In genomic region chr15:5134179-5134578, GRCm38 (mm10) we compare ENCODE assay signal across 30 mouse cellular contexts. TPM values are rescaled to one million over a fixed set of nuclear protein-coding genes. Genes with fewer than 3 reads are reported as not detected.
DNase-seq lines count a peak whose midpoint lies in the region; ATAC-seq and TF ChIP-seq lines count a peak whose summit lies in the region.
"Had no signal": no experiment of that assay in that cellular context is flagged by ENCODE, and none has a peak within 500 bp of the region (broad histone marks: within the 10 kb centered on the region; RNA-seq: fewer than 3 reads in every experiment).

No protein-coding gene starts in this region.

- H3K27ac ChIP-seq in heart, adult 2 months: no peak overlapping the region
- H3K27ac ChIP-seq in liver, embryonic 12.5 days: peak overlapping the region; percentile 30; the same call in 1 of the 2 replicates
- H3K27ac ChIP-seq in liver, embryonic 11.5 days (ENCODE audit: low read depth, low read length): no peak overlapping the region
- H3K27ac ChIP-seq in ES-E14 (ENCODE audit: insufficient read depth, low read depth, low read length, poor library complexity, severe bottlenecking): no peak overlapping the region
- no peak overlapping the region for H3K27ac ChIP-seq in liver, postnatal 0 days (ENCODE audit: low read depth)
- H3K27ac ChIP-seq: embryonic facial prominence, embryonic 10.5 days; embryonic facial prominence, embryonic 13.5 days; forebrain, embryonic 12.5 days; forebrain, embryonic 15.5 days; heart, embryonic 15.5 days; hindbrain, embryonic 10.5 days; hindbrain, embryonic 15.5 days had no signal

- peak; percentile 22 for DNase-seq in heart, adult 11 months
- no peak for DNase-seq in heart, adult 2 months
- DNase-seq in liver, embryonic 11.5 days (ENCODE audit: low spot score): no peak
- no peak for DNase-seq in ES-E14 (ENCODE audit: low read depth, low spot score)
- DNase-seq in liver, postnatal 0 days: no peak
- DNase-seq in layer of hippocampus, adult 9-11 months: no peak
- DNase-seq in left cerebral cortex, adult 9 months (ENCODE audit: low spot score in 2 of 2): no peak
- DNase-seq: adrenal gland, adult 8-10 months; adrenal gland, postnatal 25 days; cerebellum, adult 11-12 months; cerebellum, adult 8-10 months; cerebellum, postnatal 10 days; cerebellum, postnatal 36 days; embryo, embryonic 11 days; gastrocnemius, postnatal 10 days; gastrocnemius, postnatal 36 days; heart, adult 18-20 months; heart, postnatal 10 days; heart, postnatal 36 days had no signal

- no peak for TF ChIP-seq CTCF in heart, adult 2 months (IDR thresholded peaks at IDR 0.05)
- TF ChIP-seq CTCF in liver, postnatal 0 days (IDR thresholded peaks at IDR 0.05; ENCODE audit: low read depth): no peak

- no peak overlapping the region for H3K4me2 ChIP-seq in liver, embryonic 12.5 days
- no peak overlapping the region for H3K4me2 ChIP-seq in liver, embryonic 11.5 days
- H3K4me2 ChIP-seq in liver, postnatal 0 days (ENCODE audit: low read depth, low read length): 0 out of 2 replicates have a peak overlapping the region, but pooled peaks have one; percentile 4
- H3K4me2 ChIP-seq: embryonic facial prominence, embryonic 13.5 days; forebrain, embryonic 12.5 days; forebrain, embryonic 15.5 days; heart, embryonic 12.5 days; heart, embryonic 15.5 days; hindbrain, embryonic 15.5 days had no signal

- TF ChIP-seq POLR2A in heart, adult 2 months (IDR thresholded peaks at IDR 0.05; ENCODE audit: insufficient read depth, low read depth, low read length): no peak

- H3K36me3 ChIP-seq in heart, adult 2 months (ENCODE audit: control insufficient read depth, insufficient read depth, low read length): no peaks in the 10 kb centered on the region
- H3K36me3 ChIP-seq in liver, embryonic 12.5 days: no peaks in the 10 kb centered on the region
- no peaks in the 10 kb centered on the region for H3K36me3 ChIP-seq in liver, embryonic 11.5 days (ENCODE audit: control insufficient read depth, insufficient read depth, low read length)
- no peaks in the 10 kb centered on the region for H3K36me3 ChIP-seq in ES-E14 (ENCODE audit: control insufficient read depth, insufficient read depth, low read length, poor library complexity, severe bottlenecking)
- H3K36me3 ChIP-seq in liver, postnatal 0 days (replicated peaks; ENCODE audit: insufficient read depth, low read length): no peaks in the 10 kb centered on the region
- H3K36me3 ChIP-seq: embryonic facial prominence, embryonic 10.5 days; embryonic facial prominence, embryonic 13.5 days; forebrain, embryonic 12.5 days; forebrain, embryonic 15.5 days; heart, embryonic 12.5 days; heart, embryonic 15.5 days; hindbrain, embryonic 10.5 days; hindbrain, embryonic 15.5 days had no signal

- ATAC-seq in liver, embryonic 12.5 days: no peak
- no peak for ATAC-seq in liver, embryonic 11.5 days (replicated peaks; ENCODE audit: low FRiP score)
- peak; percentile 61 for ATAC-seq in liver, postnatal 0 days
- ATAC-seq: activated CD4-positive, CD25-positive, alpha-beta regulatory T cell, adult 4 months; forebrain, embryonic 15.5 days had no signal

- TF ChIP-seq EP300 in heart, adult 2 months (IDR thresholded peaks at IDR 0.05; ENCODE audit: insufficient read depth, low read depth, low read length): no peak
- no peak for TF ChIP-seq EP300 in liver, postnatal 0 days (IDR thresholded peaks at IDR 0.05; ENCODE audit: low read depth)

- no peaks in the 10 kb centered on the region for H3K79me2 ChIP-seq in heart, adult 2 months (replicated peaks; ENCODE audit: control insufficient read depth, insufficient read depth, low read length)

- 93% methylated on average over 3 of the region's 3 CpGs for WGBS in heart, adult 2 months
- WGBS in liver, embryonic 12.5 days (ENCODE audit: insufficient replicate concordance): 75% methylated on average over 3 of the region's 3 CpGs
- 72% methylated on average over 3 of the region's 3 CpGs for WGBS in liver, embryonic 11.5 days
- WGBS in liver, postnatal 0 days (ENCODE audit: insufficient replicate concordance): 69% methylated on average over 3 of the region's 3 CpGs

- no peak overlapping the region for H3K9ac ChIP-seq in heart, adult 2 months (ENCODE audit: low read depth, low read length)
- H3K9ac ChIP-seq in liver, embryonic 12.5 days: no peak overlapping the region
- H3K9ac ChIP-seq in liver, embryonic 11.5 days (ENCODE audit: low read depth, low read length): no peak overlapping the region
- H3K9ac ChIP-seq in ES-E14 (ENCODE audit: insufficient read depth, low read depth, low read length, poor library complexity, severe bottlenecking): peak overlapping the region; percentile 74
- no peak overlapping the region for H3K9ac ChIP-seq in liver, postnatal 0 days (replicated peaks)
- H3K9ac ChIP-seq: embryonic facial prominence, embryonic 13.5 days; forebrain, embryonic 12.5 days; forebrain, embryonic 15.5 days; heart, embryonic 12.5 days; heart, embryonic 15.5 days; hindbrain, embryonic 15.5 days had no signal

- in situ Hi-C loops in ES-E14 (cut with MboI; ENCODE audit: low sequenced_read_pairs in 2 of 2, unreplicated experiment in 2 of 2): no loop called here

- no peaks in the 10 kb centered on the region for H3K27me3 ChIP-seq in heart, adult 2 months (ENCODE audit: control insufficient read depth, insufficient read depth, low read length)
- no peaks in the 10 kb centered on the region for H3K27me3 ChIP-seq in liver, embryonic 12.5 days (replicated peaks)
- no peaks in the 10 kb centered on the region for H3K27me3 ChIP-seq in liver, embryonic 11.5 days (replicated peaks; ENCODE audit: control insufficient read depth, insufficient read depth, low read length)
- no peaks in the 10 kb centered on the region for H3K27me3 ChIP-seq in liver, postnatal 0 days (ENCODE audit: insufficient read depth, low read length)
- H3K27me3 ChIP-seq: embryonic facial prominence, embryonic 13.5 days; forebrain, embryonic 12.5 days; forebrain, embryonic 15.5 days; heart, embryonic 12.5 days; heart, embryonic 15.5 days; hindbrain, embryonic 15.5 days had no signal

- H3K4me3 ChIP-seq in heart, adult 2 months: no peak overlapping the region
- H3K4me3 ChIP-seq in liver, embryonic 12.5 days: no peak overlapping the region
- H3K4me3 ChIP-seq in liver, embryonic 11.5 days (ENCODE audit: low read depth, low read length): no peak overlapping the region
- H3K4me3 ChIP-seq in ES-E14 (ENCODE audit: insufficient read depth in 1 of 2, low read depth in 1 of 2, low read length in 2 of 2, poor library complexity in 1 of 2, severe bottlenecking in 1 of 2): peak overlapping the region; percentile 29 to 59
- H3K4me3 ChIP-seq in liver, postnatal 0 days (ENCODE audit: low read depth, low read length): no peak overlapping the region
- H3K4me3 ChIP-seq: embryonic facial prominence, embryonic 10.5 days; embryonic facial prominence, embryonic 13.5 days; erythroblast, embryonic 14.5 days; forebrain, embryonic 12.5 days; forebrain, embryonic 15.5 days; heart, embryonic 12.5 days; heart, embryonic 15.5 days; hindbrain, embryonic 10.5 days; hindbrain, embryonic 15.5 days had no signal

- H3K4me1 ChIP-seq in heart, adult 2 months (ENCODE audit: control insufficient read depth, insufficient read depth, low read length): no peaks in the 10 kb centered on the region
- H3K4me1 ChIP-seq in liver, embryonic 12.5 days: peaks cover 74% of the 10 kb centered on the region
- H3K4me1 ChIP-seq in liver, embryonic 11.5 days (replicated peaks; ENCODE audit: control insufficient read depth, insufficient read depth, low read length): peaks cover 12% of the 10 kb centered on the region
- peaks cover 4 to 13% of the 10 kb centered on the region in 2 experiments; a peak in 3 of 4 replicates for H3K4me1 ChIP-seq in ES-E14 (ENCODE audit: control insufficient read depth in 2 of 2, insufficient read depth in 2 of 2, low read length in 2 of 2, poor library complexity in 1 of 2)
- H3K4me1 ChIP-seq in liver, postnatal 0 days (ENCODE audit: insufficient read depth): peaks cover 20% of the 10 kb centered on the region
- H3K4me1 ChIP-seq: forebrain, embryonic 12.5 days; hindbrain, embryonic 10.5 days; hindbrain, embryonic 15.5 days had no signal

- H3K9me3 ChIP-seq in liver, embryonic 12.5 days (replicated peaks): no peaks in the 10 kb centered on the region
- no peaks in the 10 kb centered on the region for H3K9me3 ChIP-seq in liver, embryonic 11.5 days (ENCODE audit: control insufficient read depth, low read length)
- no peaks in the 10 kb centered on the region for H3K9me3 ChIP-seq in ES-E14 (ENCODE audit: control insufficient read depth, insufficient read depth, low read depth, low read length)
- H3K9me3 ChIP-seq in liver, postnatal 0 days (ENCODE audit: low read length): no peaks in the 10 kb centered on the region
- H3K9me3 ChIP-seq: embryonic facial prominence, embryonic 10.5 days; embryonic facial prominence, embryonic 13.5 days; forebrain, embryonic 12.5 days; forebrain, embryonic 15.5 days; heart, embryonic 12.5 days; heart, embryonic 15.5 days; hindbrain, embryonic 10.5 days; hindbrain, embryonic 15.5 days had no signal

- intact Hi-C loops in heart, adult 2 months (cut with DNase I): no loop called here

RNA-seq across cellular contexts. Expression of gene Prkaa1, which starts 9.5 kb away (rescaled TPM):
- 10 to 100 TPM; 12.6 to 13.9 TPM for total RNA-seq in heart, adult 2 months (2021)
- polyA plus RNA-seq in heart, adult 2 months (2012; rRNA removed): 4.6 and 8.9 TPM in 2 replicates
- 21.3 and 22.3 TPM in 2 replicates for polyA plus RNA-seq in liver, embryonic 12.5 days (2016; fragmentation: Nextera tagmentation; extraction: Ambion mirVana)
- polyA plus RNA-seq in liver, embryonic 11.5 days (2014; fragmentation: Nextera tagmentation; extraction: Ambion mirVana): 36.2 and 39.3 TPM in 2 replicates
- total RNA-seq in ES-E14 (2012; rRNA removed): 9.7 and 12.9 TPM in 2 replicates
- polyA plus RNA-seq in liver, postnatal 0 days (2015; fragmentation: Nextera tagmentation; extraction: Ambion mirVana): 6.8 and 7.2 TPM in 2 replicates

RNA-seq across cellular contexts. Expression of gene Rpl37, which starts 17.7 kb away (rescaled TPM):
- total RNA-seq in heart, adult 2 months (2021): 100 to 1,000 TPM; 186 to 228 TPM
- polyA plus RNA-seq in heart, adult 2 months (2012; rRNA removed): 382 and 405 TPM in 2 replicates
- 532 and 540 TPM in 2 replicates for polyA plus RNA-seq in liver, embryonic 12.5 days (2016; fragmentation: Nextera tagmentation; extraction: Ambion mirVana)
- 728 and 826 TPM in 2 replicates for polyA plus RNA-seq in liver, embryonic 11.5 days (2014; fragmentation: Nextera tagmentation; extraction: Ambion mirVana)
- total RNA-seq in ES-E14 (2012; rRNA removed): 1,373 and 1,829 TPM in 2 replicates
- polyA plus RNA-seq in liver, postnatal 0 days (2015; fragmentation: Nextera tagmentation; extraction: Ambion mirVana): 412 and 430 TPM in 2 replicates

RNA-seq across cellular contexts. Expression of gene Card6, which starts 25.8 kb away (rescaled TPM):
- 1 to 10 TPM; 6.5 to 8.3 TPM for total RNA-seq in heart, adult 2 months (2021)
- 2.4 and 2.9 TPM in 2 replicates for polyA plus RNA-seq in heart, adult 2 months (2012; rRNA removed)
- polyA plus RNA-seq in liver, embryonic 12.5 days (2016; fragmentation: Nextera tagmentation; extraction: Ambion mirVana): 0.85 and 1.0 TPM in 2 replicates
- polyA plus RNA-seq in liver, embryonic 11.5 days (2014; fragmentation: Nextera tagmentation; extraction: Ambion mirVana): 1.3 and 1.4 TPM in 2 replicates
- 0.18 and 0.37 TPM in 2 replicates for total RNA-seq in ES-E14 (2012; rRNA removed)
- polyA plus RNA-seq in liver, postnatal 0 days (2015; fragmentation: Nextera tagmentation; extraction: Ambion mirVana): 2.1 and 2.7 TPM in 2 replicates

RNA-seq across cellular contexts. Expression of gene Ttc33, which starts 51.1 kb away (rescaled TPM):
- 10 to 100 TPM; 37.5 to 45.2 TPM for total RNA-seq in heart, adult 2 months (2021)
- polyA plus RNA-seq in heart, adult 2 months (2012; rRNA removed): 10.4 and 18.7 TPM in 2 replicates
- polyA plus RNA-seq in liver, embryonic 12.5 days (2016; fragmentation: Nextera tagmentation; extraction: Ambion mirVana): 18.9 and 19.1 TPM in 2 replicates
- 29.2 and 32.3 TPM in 2 replicates for polyA plus RNA-seq in liver, embryonic 11.5 days (2014; fragmentation: Nextera tagmentation; extraction: Ambion mirVana)
- 24.2 and 25.2 TPM in 2 replicates for total RNA-seq in ES-E14 (2012; rRNA removed)
- polyA plus RNA-seq in liver, postnatal 0 days (2015; fragmentation: Nextera tagmentation; extraction: Ambion mirVana): 16.3 and 16.5 TPM in 2 replicates

Comparison
In these comparisons a context has a peak if more than half of its experiments do, and no peak if none do; other contexts are left out.
1. H3K4me3 ChIP-seq: peak in ES-E14 (2 of 2); none in heart, adult 2 months (single experiment), liver, embryonic 12.5 days (single experiment), liver, embryonic 11.5 days (single experiment) and liver, postnatal 0 days (single experiment).